Mouse (Mus musculus) adrenal gland, adult 2 months (tissue): ENCODE results near the gene Traf2. TPM values are rescaled to one million over a fixed set of nuclear protein-coding genes. Genes with fewer than 3 reads are reported as not detected.

Experiments used
- DNase-seq: peaks from one replicate; pipeline ENCODE4 v3.0.0; 2021
- polyA plus RNA-seq: library from polyadenylated mRNA; depleted of rRNA; stranded (reverse); fragments of >200 nt; gene quantifications from 2 replicates; pipeline ENCODE4 v1.2.3, GENCODE M21; 2012
- total RNA-seq, 2 experiments: library from RNA; stranded (reverse); gene quantifications; 2 replicates each; pipeline ENCODE4 v1.2.3; 2021

Traf2 gene
- total and polyA plus RNA-seq, 3 experiments = 12.7 to 29.0 (median 22.3) TPM

GRCm38 (mm10) chr2:25497846-25498575 is 48.7 kb downstream of the Traf2 start:
- DNase-seq = peak; percentile 13

GRCm38 (mm10) chr2:25496462-25496861 is 50.3 kb downstream of the Traf2 start:
- DNase-seq = peak; percentile 31

- no peak for DNase-seq
Measured at GRCm38 (mm10) chr2:25493476-25493961, 53.2 kb downstream of the Traf2 start, which contains the start of gene Lcn12. Gene Lcn12 (minus strand): TSS chr2:25493911.

GRCm38 (mm10) chr2:25492988-25493387 is 53.8 kb downstream of the Traf2 start:
- peak; percentile 50 for DNase-seq

GRCm38 (mm10) chr2:25488671-25489068 is 58.1 kb downstream of the Traf2 start:
- DNase-seq = peak; percentile 74

GRCm38 (mm10) chr2:25487965-25488670 is 58.6 kb downstream of the Traf2 start:
- DNase-seq = no peak

GRCm38 (mm10) chr2:25484901-25485647 is 61.7 kb downstream of the Traf2 start:
- DNase-seq = no peak

GRCm38 (mm10) chr2:25482969-25483368 is 63.8 kb downstream of the Traf2 start:
- DNase-seq = no peak

GRCm38 (mm10) chr2:25480541-25480940 is 66.2 kb downstream of the Traf2 start:
- DNase-seq = no peak

GRCm38 (mm10) chr2:25479551-25480311 is 67.0 kb downstream of the Traf2 start:
- peak; percentile 76 for DNase-seq

- peak; percentile 83 for DNase-seq
Measured at GRCm38 (mm10) chr2:25477967-25478675, 68.6 kb downstream of the Traf2 start.

- no peak for DNase-seq
Measured at GRCm38 (mm10) chr2:25477541-25477940, 69.2 kb downstream of the Traf2 start.

- no peak for DNase-seq
Measured at GRCm38 (mm10) chr2:25472550-25472949, 74.2 kb downstream of the Traf2 start.

GRCm38 (mm10) chr2:25469969-25470368 is 76.8 kb downstream of the Traf2 start, which contains the start of gene Ptgds:
Gene Ptgds (minus strand): TSS chr2:25470046.
- no peak for DNase-seq

- no peak for DNase-seq
Measured at GRCm38 (mm10) chr2:25468962-25469915, 77.5 kb downstream of the Traf2 start.
